Mouse (Mus musculus): ENCODE measurements around the gene Nrp1. TPM values are rescaled to one million over a fixed set of nuclear protein-coding genes. Genes with fewer than 3 reads are reported as not detected.

The Nrp1 gene
- polyA plus RNA-seq, 1 experiment from 2014 or later: 153 TPM

GRCm38 (mm10) chr8:128386963-128387621, 28.7 kb downstream of the Nrp1 start:
- H3K27ac ChIP-seq (ENCODE audit: low read length): peak overlapping the region; percentile 70
- H3K9ac ChIP-seq (replicated peaks; ENCODE audit: low read length): no peak overlapping the region
- no peak overlapping the region for H3K4me3 ChIP-seq (ENCODE audit: low read length)
- H3K36me3 ChIP-seq (ENCODE audit: insufficient read depth, low read length): no peaks in the 10 kb centered on the region
- 9% methylated on average over 2 of the region's 2 CpGs for WGBS
- H3K27me3 ChIP-seq (ENCODE audit: insufficient read depth, low read length): no peaks in the 10 kb centered on the region
- no peak overlapping the region for H3K4me2 ChIP-seq (replicated peaks; ENCODE audit: low read depth, low read length)
- peaks cover 44% of the 10 kb centered on the region for H3K4me1 ChIP-seq (ENCODE audit: insufficient read depth, low read length)
- H3K9me3 ChIP-seq (ENCODE audit: low read length): no peaks in the 10 kb centered on the region
- ATAC-seq (ENCODE audit: low FRiP score, low TSS enrichment): peak; percentile 74

- no peak for ATAC-seq (ENCODE audit: low FRiP score, low TSS enrichment)
- Histone ChIP-seq H3K4me2 (replicated peaks; ENCODE audit: low read depth, low read length) (no peak overlapping the region), H3K27me3 (ENCODE audit: insufficient read depth, low read length) (no peaks in the 10 kb centered on the region), H3K36me3 (ENCODE audit: insufficient read depth, low read length) (no peaks in the 10 kb centered on the region), H3K9me3 (ENCODE audit: low read length) (no peaks in the 10 kb centered on the region), H3K9ac (replicated peaks; ENCODE audit: low read length) (no peak overlapping the region), H3K27ac (ENCODE audit: low read length) (no peak overlapping the region), H3K4me3 (ENCODE audit: low read length) (no peak overlapping the region), H3K4me1 (ENCODE audit: insufficient read depth, low read length) (peaks cover 42% of the 10 kb centered on the region)
These were observed 32.4 kb downstream of the Nrp1 start for GRCm38 (mm10) chr8:128390759-128391158.

- no peak overlapping the region for H3K9ac ChIP-seq (replicated peaks; ENCODE audit: low read length)
- H3K27me3 ChIP-seq (ENCODE audit: insufficient read depth, low read length): no peaks in the 10 kb centered on the region
- no peak for ATAC-seq (ENCODE audit: low FRiP score, low TSS enrichment)
- peaks cover 47% of the 10 kb centered on the region for H3K4me1 ChIP-seq (ENCODE audit: insufficient read depth, low read length)
- no peak overlapping the region for H3K4me3 ChIP-seq (ENCODE audit: low read length)
- H3K27ac ChIP-seq (ENCODE audit: low read length): no peak overlapping the region
- no peak overlapping the region for H3K4me2 ChIP-seq (replicated peaks; ENCODE audit: low read depth, low read length)
- no peaks in the 10 kb centered on the region for H3K9me3 ChIP-seq (ENCODE audit: low read length)
- WGBS: 79% methylated on average over 4 of the region's 4 CpGs
- no peaks in the 10 kb centered on the region for H3K36me3 ChIP-seq (ENCODE audit: insufficient read depth, low read length)
These were observed 32.9 kb downstream of the Nrp1 start for GRCm38 (mm10) chr8:128391182-128391760.

GRCm38 (mm10) chr8:128394671-128395193, 36.3 kb downstream of the Nrp1 start:
- Histone ChIP-seq H3K9ac (replicated peaks; ENCODE audit: low read length) (no peak overlapping the region), H3K4me2 (replicated peaks; ENCODE audit: low read depth, low read length) (no peak overlapping the region), H3K4me3 (ENCODE audit: low read length) (no peak overlapping the region), H3K27ac (ENCODE audit: low read length) (no peak overlapping the region; the same call in 1 of the 2 replicates), H3K9me3 (ENCODE audit: low read length) (no peaks in the 10 kb centered on the region), H3K4me1 (ENCODE audit: insufficient read depth, low read length) (peaks cover 39% of the 10 kb centered on the region), H3K36me3 (ENCODE audit: insufficient read depth, low read length) (no peaks in the 10 kb centered on the region), H3K27me3 (ENCODE audit: insufficient read depth, low read length) (no peaks in the 10 kb centered on the region)
- 33% methylated on average over 5 of the region's 5 CpGs for WGBS
- ATAC-seq (ENCODE audit: low FRiP score, low TSS enrichment): peak; percentile 39; the same call in 1 of the 2 replicates

GRCm38 (mm10) chr8:128396968-128397367, 38.6 kb downstream of the Nrp1 start:
- Histone ChIP-seq H3K4me3 (ENCODE audit: low read length) (no peak overlapping the region), H3K27ac (ENCODE audit: low read length) (no peak overlapping the region), H3K36me3 (ENCODE audit: insufficient read depth, low read length) (no peaks in the 10 kb centered on the region), H3K9me3 (ENCODE audit: low read length) (no peaks in the 10 kb centered on the region), H3K4me1 (ENCODE audit: insufficient read depth, low read length) (peaks cover 39% of the 10 kb centered on the region), H3K9ac (replicated peaks; ENCODE audit: low read length) (no peak overlapping the region), H3K27me3 (ENCODE audit: insufficient read depth, low read length) (no peaks in the 10 kb centered on the region), H3K4me2 (replicated peaks; ENCODE audit: low read depth, low read length) (no peak overlapping the region)
- WGBS: 24% methylated on average over 7 of the region's 7 CpGs
- no peak for ATAC-seq (ENCODE audit: low FRiP score, low TSS enrichment)

GRCm38 (mm10) chr8:128397441-128397840, 39.0 kb downstream of the Nrp1 start:
- Histone ChIP-seq H3K9me3 (ENCODE audit: low read length) (no peaks in the 10 kb centered on the region), H3K9ac (replicated peaks; ENCODE audit: low read length) (no peak overlapping the region), H3K27ac (ENCODE audit: low read length) (no peak overlapping the region), H3K4me2 (replicated peaks; ENCODE audit: low read depth, low read length) (no peak overlapping the region), H3K36me3 (ENCODE audit: insufficient read depth, low read length) (no peaks in the 10 kb centered on the region), H3K4me3 (ENCODE audit: low read length) (no peak overlapping the region), H3K4me1 (ENCODE audit: insufficient read depth, low read length) (peaks cover 39% of the 10 kb centered on the region), H3K27me3 (ENCODE audit: insufficient read depth, low read length) (no peaks in the 10 kb centered on the region)
- no peak for ATAC-seq (ENCODE audit: low FRiP score, low TSS enrichment)
- WGBS: 34% methylated on average over 3 of the region's 3 CpGs

GRCm38 (mm10) chr8:128398472-128399091, 40.2 kb downstream of the Nrp1 start:
- H3K4me1 ChIP-seq (ENCODE audit: insufficient read depth, low read length): peaks cover 39% of the 10 kb centered on the region
- no peak overlapping the region for H3K9ac ChIP-seq (replicated peaks; ENCODE audit: low read length)
- no peak overlapping the region for H3K4me3 ChIP-seq (ENCODE audit: low read length)
- H3K27ac ChIP-seq (ENCODE audit: low read length): no peak overlapping the region
- no peaks in the 10 kb centered on the region for H3K36me3 ChIP-seq (ENCODE audit: insufficient read depth, low read length)
- no peak for ATAC-seq (ENCODE audit: low FRiP score, low TSS enrichment)
- 78% methylated on average over 11 of the region's 11 CpGs for WGBS
- H3K9me3 ChIP-seq (ENCODE audit: low read length): no peaks in the 10 kb centered on the region
- no peaks in the 10 kb centered on the region for H3K27me3 ChIP-seq (ENCODE audit: insufficient read depth, low read length)
- H3K4me2 ChIP-seq (replicated peaks; ENCODE audit: low read depth, low read length): no peak overlapping the region

GRCm38 (mm10) chr8:128400286-128400685, 41.9 kb downstream of the Nrp1 start:
- ATAC-seq (ENCODE audit: low FRiP score, low TSS enrichment): no peak
- Histone ChIP-seq H3K4me2 (replicated peaks; ENCODE audit: low read depth, low read length) (no peak overlapping the region), H3K36me3 (ENCODE audit: insufficient read depth, low read length) (no peaks in the 10 kb centered on the region), H3K9ac (replicated peaks; ENCODE audit: low read length) (no peak overlapping the region), H3K9me3 (ENCODE audit: low read length) (no peaks in the 10 kb centered on the region), H3K4me1 (ENCODE audit: insufficient read depth, low read length) (peaks cover 27% of the 10 kb centered on the region), H3K27me3 (ENCODE audit: insufficient read depth, low read length) (no peaks in the 10 kb centered on the region), H3K27ac (ENCODE audit: low read length) (no peak overlapping the region), H3K4me3 (ENCODE audit: low read length) (no peak overlapping the region)
- 66% methylated on average over 5 of the region's 5 CpGs for WGBS

GRCm38 (mm10) chr8:128404876-128405275, 46.5 kb downstream of the Nrp1 start:
- Histone ChIP-seq H3K4me1 (ENCODE audit: insufficient read depth, low read length) (no peaks in the 10 kb centered on the region), H3K27me3 (ENCODE audit: insufficient read depth, low read length) (no peaks in the 10 kb centered on the region), H3K4me2 (replicated peaks; ENCODE audit: low read depth, low read length) (no peak overlapping the region), H3K4me3 (ENCODE audit: low read length) (no peak overlapping the region), H3K27ac (ENCODE audit: low read length) (no peak overlapping the region), H3K36me3 (ENCODE audit: insufficient read depth, low read length) (no peaks in the 10 kb centered on the region), H3K9me3 (ENCODE audit: low read length) (no peaks in the 10 kb centered on the region), H3K9ac (replicated peaks; ENCODE audit: low read length) (no peak overlapping the region)
- WGBS: 68% methylated on average over 2 of the region's 2 CpGs
- ATAC-seq (ENCODE audit: low FRiP score, low TSS enrichment): no peak

GRCm38 (mm10) chr8:128413381-128413780, 55.0 kb downstream of the Nrp1 start:
- Histone ChIP-seq H3K4me1 (ENCODE audit: insufficient read depth, low read length) (peaks cover 23% of the 10 kb centered on the region), H3K9me3 (ENCODE audit: low read length) (no peaks in the 10 kb centered on the region), H3K4me3 (ENCODE audit: low read length) (no peak overlapping the region), H3K9ac (replicated peaks; ENCODE audit: low read length) (no peak overlapping the region), H3K4me2 (replicated peaks; ENCODE audit: low read depth, low read length) (no peak overlapping the region), H3K27ac (ENCODE audit: low read length) (no peak overlapping the region), H3K36me3 (ENCODE audit: insufficient read depth, low read length) (no peaks in the 10 kb centered on the region), H3K27me3 (ENCODE audit: insufficient read depth, low read length) (no peaks in the 10 kb centered on the region)
- no peak for ATAC-seq (ENCODE audit: low FRiP score, low TSS enrichment)
- WGBS: 71% methylated on average over 4 of the region's 4 CpGs

Data from kidney, embryonic 16.5 days (tissue).